Mouse (Mus musculus) megakaryocyte, embryonic 14.5 days (primary cell): ENCODE measurements at regions not wholly inside any gene's neighbourhood (a gene's known extent, or its start where the extent isn't known, plus 50 kb on each side); places are given as distances from the start of the nearest gene placed in this dataset.

Source experiments
- FLI1 ChIP-seq: IDR thresholded peaks from 2 replicates; pipeline ENCODE4 v1.6.1; 2012; ENCODE audit warnings: low read length, inconsistent platforms, mixed read lengths
- GATA1 ChIP-seq: IDR thresholded peaks from 3 replicates; pipeline ENCODE4 v1.6.1; 2012; ENCODE audit warnings: mixed read lengths, low read length, inconsistent platforms, borderline replicate concordance

DNA sequence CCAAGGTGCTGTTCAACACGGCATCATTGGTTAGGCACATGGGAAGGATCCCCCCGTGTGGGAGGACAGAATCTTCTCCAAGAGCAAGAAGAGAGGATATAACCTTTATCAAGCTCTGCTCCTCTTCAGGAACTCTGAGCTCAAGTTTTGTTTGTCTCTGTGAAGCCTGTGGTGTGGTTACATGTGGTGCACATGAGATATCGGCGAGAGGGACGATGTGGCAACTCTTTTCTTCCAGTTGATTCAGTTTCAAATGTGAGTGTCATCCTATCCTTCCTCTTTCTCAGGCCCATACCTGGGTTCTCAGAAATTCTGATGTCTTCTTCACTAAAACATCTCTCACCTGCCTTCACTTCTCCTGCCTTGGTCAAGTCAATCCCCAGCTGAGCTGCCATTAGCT lies 145.3 kb upstream of the Gm9833 start:
- no peak for TF ChIP-seq GATA1
- no peak for TF ChIP-seq FLI1
